Comparison of ENCODE assay signal across 10 mouse cellular contexts in genomic region chr3:159782222-159782844, GRCm38 (mm10). TPM values are rescaled to one million over a fixed set of nuclear protein-coding genes. Genes with fewer than 3 reads are reported as not detected.
DNase-seq lines count a peak whose midpoint lies in the region; ATAC-seq and TF ChIP-seq lines count a peak whose summit lies in the region.
"Had no signal": no experiment of that assay in that cellular context is flagged by ENCODE, and none has a peak within 500 bp of the region (broad histone marks: within the 10 kb centered on the region; RNA-seq: fewer than 3 reads in every experiment).

No protein-coding gene starts in this region.

- no peak for TF ChIP-seq POLR2A in lung, adult 2 months (IDR thresholded peaks at IDR 0.05; ENCODE audit: borderline replicate concordance, extremely low read depth, low read depth, low read length)
- TF ChIP-seq POLR2A in thymus, adult 2 months (IDR thresholded peaks at IDR 0.05; ENCODE audit: control insufficient read depth, extremely low read depth, insufficient read depth, low read length, poor library complexity), result no peak

- H3K4me3 ChIP-seq in lung, embryonic 15.5 days, result no peak overlapping the region
- H3K4me3 ChIP-seq in lung, adult 2 months (replicated peaks; ENCODE audit: extremely low read depth, low read depth, low read length), result no peak overlapping the region
- H3K4me3 ChIP-seq in embryonic facial prominence, embryonic 13.5 days, result no peak overlapping the region
- H3K4me3 ChIP-seq in intestine, embryonic 16.5 days (ENCODE audit: low read length), result 0 out of 2 replicates have a peak overlapping the region, but pooled peaks have one; percentile 8
- H3K4me3 ChIP-seq in thymus, adult 2 months (ENCODE audit: control insufficient read depth, insufficient read depth, low read length), result no peak overlapping the region
- H3K4me3 ChIP-seq: myocyte; stomach, embryonic 15.5 days had no signal

- no peak for DNase-seq in lung, adult 2 months
- peak; percentile 95 for DNase-seq in retina, embryonic 14.5 days (ENCODE audit: low spot score)
- DNase-seq in thymus, adult 2 months, result no peak
- no peak for DNase-seq in c-Kit-positive CD71-positive TER-119-positive erythroid progenitor cells, embryonic 14.5 days (ENCODE audit: low spot score)
- no peak for DNase-seq in left cerebral cortex, postnatal 14 days (ENCODE audit: low spot score in 2 of 2)

- no peak overlapping the region for H3K9ac ChIP-seq in lung, embryonic 15.5 days
- no peak overlapping the region for H3K9ac ChIP-seq in embryonic facial prominence, embryonic 13.5 days
- no peak overlapping the region for H3K9ac ChIP-seq in intestine, embryonic 16.5 days (ENCODE audit: low read depth, low read length)
- H3K9ac ChIP-seq: stomach, embryonic 15.5 days had no signal

- no peak for TF ChIP-seq CTCF in lung, adult 2 months (IDR thresholded peaks at IDR 0.05; ENCODE audit: insufficient read depth, low read length)
- TF ChIP-seq CTCF in thymus, adult 2 months (IDR thresholded peaks at IDR 0.05; ENCODE audit: borderline replicate concordance, control insufficient read depth, extremely low read depth, insufficient read depth, low read length, poor library complexity), result no peak

- ATAC-seq in lung, embryonic 15.5 days (ENCODE audit: borderline replicate concordance, extremely low read depth, low FRiP score, low TSS enrichment), result no peak
- ATAC-seq in embryonic facial prominence, embryonic 13.5 days (ENCODE audit: insufficient number of reproducible peaks, insufficient read depth, low FRiP score, low TSS enrichment, low read depth), result no peak
- ATAC-seq in intestine, embryonic 16.5 days, result peak; percentile 62

- H3K36me3 ChIP-seq in lung, embryonic 15.5 days, result no peaks in the 10 kb centered on the region
- H3K36me3 ChIP-seq in embryonic facial prominence, embryonic 13.5 days, result no peaks in the 10 kb centered on the region
- H3K36me3 ChIP-seq in intestine, embryonic 16.5 days (ENCODE audit: control insufficient read depth, insufficient read depth, low read length), result no peaks in the 10 kb centered on the region
- H3K36me3 ChIP-seq in thymus, adult 2 months (ENCODE audit: control insufficient read depth, insufficient read depth, low read length), result no peaks in the 10 kb centered on the region
- H3K36me3 ChIP-seq: stomach, embryonic 15.5 days had no signal

- no peaks in the 10 kb centered on the region for H3K27me3 ChIP-seq in lung, embryonic 15.5 days
- H3K27me3 ChIP-seq in embryonic facial prominence, embryonic 13.5 days, result no peaks in the 10 kb centered on the region
- H3K27me3 ChIP-seq in intestine, embryonic 16.5 days (replicated peaks; ENCODE audit: control insufficient read depth, insufficient read depth, low read length), result no peaks in the 10 kb centered on the region
- no peaks in the 10 kb centered on the region for H3K27me3 ChIP-seq in thymus, adult 2 months (ENCODE audit: control insufficient read depth, insufficient read depth, low read length)
- H3K27me3 ChIP-seq: stomach, embryonic 15.5 days had no signal

- WGBS in lung, embryonic 15.5 days, result 9% methylated on average over 13 of the region's 13 CpGs
- WGBS in lung, adult 2 months, result 10% methylated on average over 13 of the region's 13 CpGs
- WGBS in embryonic facial prominence, embryonic 13.5 days, result 10% methylated on average over 13 of the region's 13 CpGs
- WGBS in intestine, embryonic 16.5 days, result 6% methylated on average over 13 of the region's 13 CpGs
- 20% methylated on average over 13 of the region's 13 CpGs for WGBS in thymus, adult 2 months

- H3K4me2 ChIP-seq in lung, embryonic 15.5 days, result peak overlapping the region; percentile 20
- 0 out of 2 replicates have a peak overlapping the region, but pooled peaks have one; percentile 14 for H3K4me2 ChIP-seq in embryonic facial prominence, embryonic 13.5 days
- peak overlapping the region; percentile 34 for H3K4me2 ChIP-seq in intestine, embryonic 16.5 days (ENCODE audit: low read depth, low read length)
- H3K4me2 ChIP-seq: stomach, embryonic 15.5 days had no signal

- no peaks in the 10 kb centered on the region for H3K4me1 ChIP-seq in lung, embryonic 15.5 days
- no peaks in the 10 kb centered on the region for H3K4me1 ChIP-seq in lung, adult 2 months (ENCODE audit: control insufficient read depth, insufficient read depth, low read length)
- H3K4me1 ChIP-seq in embryonic facial prominence, embryonic 13.5 days, result no peaks in the 10 kb centered on the region
- peaks cover 4% of the 10 kb centered on the region; the same call in 1 of the 2 replicates for H3K4me1 ChIP-seq in intestine, embryonic 16.5 days (ENCODE audit: control insufficient read depth, insufficient read depth, low read length)
- H3K4me1 ChIP-seq in thymus, adult 2 months (replicated peaks; ENCODE audit: control insufficient read depth, insufficient read depth, low read length), result no peaks in the 10 kb centered on the region
- H3K4me1 ChIP-seq: stomach, embryonic 15.5 days had no signal

- no peaks in the 10 kb centered on the region for H3K9me3 ChIP-seq in lung, embryonic 15.5 days
- no peaks in the 10 kb centered on the region for H3K9me3 ChIP-seq in embryonic facial prominence, embryonic 13.5 days
- H3K9me3 ChIP-seq in intestine, embryonic 16.5 days (ENCODE audit: control insufficient read depth, low read length), result no peaks in the 10 kb centered on the region
- H3K9me3 ChIP-seq: stomach, embryonic 15.5 days had no signal

- intact Hi-C loops in left cerebral cortex, postnatal 14 days (cut with DNase I), result no loop called here

- H3K27ac ChIP-seq in lung, embryonic 15.5 days, result no peak overlapping the region
- no peak overlapping the region for H3K27ac ChIP-seq in embryonic facial prominence, embryonic 13.5 days
- H3K27ac ChIP-seq in intestine, embryonic 16.5 days (ENCODE audit: low read length), result no peak overlapping the region
- H3K27ac ChIP-seq in thymus, adult 2 months (ENCODE audit: control insufficient read depth, insufficient read depth, low read length), result no peak overlapping the region
- H3K27ac ChIP-seq: stomach, embryonic 15.5 days had no signal

RNA-seq across cellular contexts. Expression of gene Wls, which starts 57.1 kb away (rescaled TPM):
- 162 and 170 TPM in 2 replicates for polyA plus RNA-seq in lung, embryonic 15.5 days (2015; fragmentation: Nextera tagmentation; extraction: Ambion mirVana)
- polyA plus RNA-seq in lung, adult 2 months (2012; rRNA removed), result 31.3 and 56.4 TPM in 2 replicates
- polyA plus RNA-seq in embryonic facial prominence, embryonic 13.5 days (2015; fragmentation: Nextera tagmentation; extraction: Ambion mirVana), result 172 and 180 TPM in 2 replicates
- 67.2 and 73.2 TPM in 2 replicates for polyA plus RNA-seq in intestine, embryonic 16.5 days (2015; fragmentation: Nextera tagmentation; extraction: Ambion mirVana)
- 20.9 and 26.1 TPM in 2 replicates for polyA plus RNA-seq in thymus, adult 2 months (2012; rRNA removed)
- total RNA-seq in left cerebral cortex, postnatal 14 days (2021), result 10 to 100 TPM; 39.4 to 40.8 TPM
